Mouse (Mus musculus): ENCODE results near the gene Cpsf2. TPM values are rescaled to one million over a fixed set of nuclear protein-coding genes. Genes with fewer than 3 reads are reported as not detected.

The Cpsf2 gene
- 24.6 TPM for polyA plus RNA-seq (2014; fragmentation: Illumina TruSeq; extraction: RNeasy Lipid Tissue Mini Kit (QIAGEN cat#74804); ENCODE audit: low read depth, low replicate concordance)

DNA sequence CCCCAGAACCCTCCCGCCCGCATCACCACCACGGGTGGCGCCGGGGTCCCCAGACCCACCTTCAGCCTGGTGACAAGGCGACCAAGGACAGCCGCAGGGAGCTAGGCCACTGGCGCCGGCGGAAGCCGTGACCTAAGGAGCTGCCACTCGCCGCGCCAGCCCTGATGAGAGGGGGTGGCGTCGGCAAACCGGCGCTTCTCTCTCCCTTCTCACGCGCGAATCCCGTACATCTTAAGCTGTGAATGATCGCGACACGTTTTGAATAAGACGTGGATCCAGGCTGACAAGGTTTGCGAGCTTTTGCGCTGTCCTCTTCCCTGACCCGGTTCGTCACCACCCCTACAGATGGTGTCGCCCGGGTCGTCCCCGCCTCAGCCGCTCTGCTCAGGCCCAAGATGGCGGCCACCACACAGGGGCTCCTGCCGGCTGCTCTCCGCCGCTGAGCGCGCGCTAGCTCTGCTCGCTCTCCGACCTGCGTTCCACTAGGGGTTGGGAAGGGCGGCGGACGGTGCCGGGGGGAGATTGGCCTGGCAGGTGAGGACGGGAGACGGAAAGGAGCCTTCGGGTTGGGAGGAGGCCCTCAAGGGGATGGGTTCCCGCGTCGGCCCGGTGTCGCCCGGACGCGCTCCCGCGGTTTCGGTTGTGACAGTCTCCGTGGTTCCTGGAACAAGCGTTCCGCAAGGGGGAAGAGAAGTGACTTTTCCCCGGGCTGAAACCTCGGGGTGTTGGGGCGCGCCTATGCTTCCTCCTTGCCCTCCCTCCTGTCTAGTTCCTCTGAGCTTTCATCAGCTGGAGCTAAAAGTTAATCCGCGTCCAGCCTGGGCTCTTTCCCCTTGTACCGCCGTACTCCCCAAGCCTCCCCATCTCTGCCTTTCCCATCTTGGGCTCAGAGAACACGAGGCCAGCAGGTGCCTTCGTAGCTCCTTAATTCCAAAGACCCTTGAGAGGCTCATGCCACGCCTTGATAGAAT lies at the start of gene Cpsf2:
Gene Cpsf2, plus strand, starts transcription at position 388 of the 971 bp plus-strand sequence.

DNA sequence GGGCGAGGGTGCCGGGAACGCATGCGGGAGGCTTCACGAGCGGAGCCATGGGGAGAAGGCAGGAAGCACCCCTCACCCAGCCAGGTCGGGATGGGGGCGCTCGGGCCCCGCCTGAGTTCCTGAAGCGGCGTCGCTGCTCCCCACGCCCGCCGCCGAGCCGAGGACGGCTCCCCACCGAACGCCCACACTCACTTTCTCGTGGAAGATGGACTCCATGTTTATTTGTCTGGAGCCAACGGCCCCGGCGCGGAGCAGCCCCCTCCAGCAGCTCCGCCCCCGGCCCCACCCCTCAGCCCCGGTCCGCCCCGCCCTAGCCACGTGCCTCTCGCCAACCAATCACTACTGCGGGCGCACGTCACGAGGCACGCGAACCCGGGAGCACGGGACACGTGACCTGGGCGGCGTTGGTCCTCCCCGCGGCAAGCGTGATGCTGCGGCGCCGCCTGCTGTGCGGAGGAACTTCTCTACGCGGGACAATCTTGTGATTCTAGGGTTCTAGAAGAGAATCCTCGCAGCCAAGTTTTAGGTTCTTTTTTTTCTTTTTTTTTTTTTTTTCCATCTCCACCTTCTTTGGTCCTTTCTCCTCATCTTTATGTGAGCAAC lies 17.7 kb upstream of the Cpsf2 start, which contains the start of gene Atxn3:
Gene Atxn3, minus strand, starts transcription at position 305 of the 603 bp plus-strand sequence.

Other genes starting within 250 kb of the Cpsf2 start
- gene Fbln5, start 156.9 kb upstream of the Cpsf2 start, polyA plus RNA-seq (2014; fragmentation: Illumina TruSeq; extraction: RNeasy Lipid Tissue Mini Kit (QIAGEN cat#74804); ENCODE audit: low read depth, low replicate concordance): 4.2 TPM
- 32.6 TPM for gene Trip11, start 62.7 kb upstream of the Cpsf2 start, polyA plus RNA-seq (2014; fragmentation: Illumina TruSeq; extraction: RNeasy Lipid Tissue Mini Kit (QIAGEN cat#74804); ENCODE audit: low read depth, low replicate concordance)
- gene Atxn3, start 17.7 kb upstream of the Cpsf2 start, polyA plus RNA-seq (2014; fragmentation: Illumina TruSeq; extraction: RNeasy Lipid Tissue Mini Kit (QIAGEN cat#74804); ENCODE audit: low read depth, low replicate concordance): 519 TPM
- 0.07 TPM for gene Slc24a4, start 152.7 kb downstream of the Cpsf2 start, polyA plus RNA-seq (2014; fragmentation: Illumina TruSeq; extraction: RNeasy Lipid Tissue Mini Kit (QIAGEN cat#74804); ENCODE audit: low read depth, low replicate concordance)